Mouse (Mus musculus): ENCODE data around the gene Arl5c. TPM values are rescaled to one million over a fixed set of nuclear protein-coding genes. Genes with fewer than 3 reads are reported as not detected.

The Arl5c gene
- polyA plus RNA-seq (2021; fragmentation: Nextera tagmentation), result 6.9 and 9.8 TPM in 2 replicates
- long read RNA-seq, experiment 1, result 0 reads
- long read RNA-seq, experiment 2, partial matches to known transcripts, result 0 of 3 reads
- long read RNA-seq, experiment 2, other reads (novel, unspliced or antisense), result 1 of 3 reads

DNA sequence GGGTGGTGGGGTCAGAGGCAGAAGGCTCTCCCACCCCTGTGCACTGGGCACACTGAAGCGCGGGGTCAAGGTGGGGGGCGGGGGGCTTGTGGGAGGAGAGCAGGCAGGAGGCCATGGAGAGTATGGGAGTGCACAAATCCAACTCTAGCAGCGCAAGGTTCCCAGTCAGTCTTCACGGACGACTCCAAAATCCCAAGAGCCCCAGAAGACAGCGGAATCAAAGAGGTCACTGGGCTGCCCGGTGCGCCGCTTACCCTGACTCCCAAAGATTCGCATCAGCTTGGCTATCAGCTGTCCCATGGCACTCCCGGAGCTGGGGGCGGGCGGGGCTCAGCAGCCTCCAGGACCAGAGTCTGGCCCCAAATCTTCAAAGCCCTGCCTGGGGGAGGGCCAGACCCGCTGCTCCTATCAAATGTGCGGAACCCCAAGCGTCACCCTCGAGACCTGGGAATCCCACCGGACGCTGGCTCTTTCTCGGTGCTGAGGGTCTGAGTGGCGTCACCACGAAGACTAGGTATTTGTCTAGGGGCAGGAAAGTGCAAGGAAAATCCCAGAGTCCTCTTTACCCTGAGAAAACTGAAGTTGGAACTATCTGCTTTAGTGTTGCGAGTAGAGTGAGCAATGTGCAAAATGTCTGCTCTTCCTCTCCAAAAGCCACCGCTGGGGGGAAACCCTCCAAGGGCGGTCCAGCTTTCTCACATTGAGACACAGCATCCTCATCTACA lies at the start of gene Arl5c:
Gene Arl5c, minus strand, starts transcription at position 618 of the 725 bp plus-strand sequence.

DNA sequence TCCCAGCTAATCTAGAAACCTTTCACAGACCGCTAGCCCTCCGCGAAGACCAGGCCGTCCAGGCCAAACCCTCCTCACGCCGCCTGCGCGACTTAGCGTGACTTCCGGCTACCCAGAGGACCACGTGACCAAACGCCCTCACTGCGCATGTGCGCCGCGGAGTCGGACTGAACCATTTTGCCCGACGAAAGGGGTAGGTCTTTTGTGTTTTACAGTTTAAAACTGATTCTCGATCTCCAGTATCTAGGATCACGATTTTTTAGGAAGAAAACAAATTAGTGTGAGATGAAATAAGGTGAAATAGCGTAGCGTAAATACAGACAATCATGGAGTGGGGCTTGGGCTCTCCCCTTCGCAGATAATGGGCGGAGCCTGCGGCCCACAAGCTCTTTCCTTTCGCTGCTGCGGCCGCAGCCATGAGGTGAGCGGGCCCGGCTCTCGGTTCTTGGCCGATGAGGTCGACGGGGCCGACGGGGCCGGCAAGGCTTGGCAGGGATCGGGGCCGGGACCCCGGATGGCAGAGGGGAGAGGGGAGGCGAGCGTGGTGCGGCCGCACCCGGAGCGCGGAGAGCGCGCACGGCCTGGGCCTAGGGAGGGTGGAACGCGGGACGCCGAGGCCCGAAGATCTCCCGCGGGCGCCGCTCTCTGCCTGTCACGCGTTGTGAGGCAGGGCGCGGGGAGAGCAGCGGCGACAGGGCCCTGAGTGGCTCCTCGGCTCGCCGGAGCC lies 30.8 kb upstream of the Arl5c start, which contains the start of gene Rpl19:
Gene Rpl19, plus strand, starts transcription at position 141 of the 727 bp plus-strand sequence.

DNA sequence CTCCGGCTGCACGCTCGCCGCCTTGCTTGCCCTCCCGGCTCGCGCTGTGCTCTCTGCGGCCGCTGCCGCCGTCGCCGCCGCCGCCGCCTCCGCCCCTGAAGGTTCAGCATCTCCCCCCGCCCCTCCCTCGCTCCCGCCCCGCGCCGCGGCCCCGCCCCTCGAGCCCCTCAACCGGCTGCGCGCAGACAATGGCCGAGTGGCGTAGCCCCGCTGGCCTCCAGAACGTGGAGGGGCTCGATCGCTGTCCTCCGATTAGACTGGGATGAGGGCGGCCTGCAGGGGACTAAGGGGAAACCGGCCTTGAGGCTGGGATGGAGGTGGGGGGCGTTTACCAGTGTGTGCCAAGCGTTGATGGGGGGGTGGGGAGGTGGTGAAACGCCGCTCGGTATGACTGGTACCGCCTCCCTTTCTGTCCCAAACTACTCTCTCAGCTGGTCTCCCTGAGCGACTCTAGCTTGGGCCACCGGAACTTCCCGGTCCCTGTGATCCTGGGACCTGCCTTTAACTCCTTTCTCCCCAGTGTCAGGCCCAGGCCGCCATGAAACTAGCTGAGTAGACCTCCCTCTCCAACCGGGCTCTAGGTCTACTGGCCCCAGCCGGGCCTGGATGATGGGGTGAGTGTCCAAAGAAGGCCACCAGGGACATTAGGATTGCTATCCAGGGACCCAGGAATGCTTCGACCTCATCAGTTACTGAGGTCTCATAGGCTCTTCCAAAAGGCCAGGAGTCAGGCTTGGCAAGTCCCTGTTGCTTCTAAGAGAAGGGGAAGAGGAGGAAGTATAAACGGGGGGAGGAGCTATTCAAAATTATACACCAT lies 26.8 kb upstream of the Arl5c start, which contains the start of gene Cacnb1:
Gene Cacnb1, minus strand, starts transcription at position 480 of the 817 bp plus-strand sequence.

DNA sequence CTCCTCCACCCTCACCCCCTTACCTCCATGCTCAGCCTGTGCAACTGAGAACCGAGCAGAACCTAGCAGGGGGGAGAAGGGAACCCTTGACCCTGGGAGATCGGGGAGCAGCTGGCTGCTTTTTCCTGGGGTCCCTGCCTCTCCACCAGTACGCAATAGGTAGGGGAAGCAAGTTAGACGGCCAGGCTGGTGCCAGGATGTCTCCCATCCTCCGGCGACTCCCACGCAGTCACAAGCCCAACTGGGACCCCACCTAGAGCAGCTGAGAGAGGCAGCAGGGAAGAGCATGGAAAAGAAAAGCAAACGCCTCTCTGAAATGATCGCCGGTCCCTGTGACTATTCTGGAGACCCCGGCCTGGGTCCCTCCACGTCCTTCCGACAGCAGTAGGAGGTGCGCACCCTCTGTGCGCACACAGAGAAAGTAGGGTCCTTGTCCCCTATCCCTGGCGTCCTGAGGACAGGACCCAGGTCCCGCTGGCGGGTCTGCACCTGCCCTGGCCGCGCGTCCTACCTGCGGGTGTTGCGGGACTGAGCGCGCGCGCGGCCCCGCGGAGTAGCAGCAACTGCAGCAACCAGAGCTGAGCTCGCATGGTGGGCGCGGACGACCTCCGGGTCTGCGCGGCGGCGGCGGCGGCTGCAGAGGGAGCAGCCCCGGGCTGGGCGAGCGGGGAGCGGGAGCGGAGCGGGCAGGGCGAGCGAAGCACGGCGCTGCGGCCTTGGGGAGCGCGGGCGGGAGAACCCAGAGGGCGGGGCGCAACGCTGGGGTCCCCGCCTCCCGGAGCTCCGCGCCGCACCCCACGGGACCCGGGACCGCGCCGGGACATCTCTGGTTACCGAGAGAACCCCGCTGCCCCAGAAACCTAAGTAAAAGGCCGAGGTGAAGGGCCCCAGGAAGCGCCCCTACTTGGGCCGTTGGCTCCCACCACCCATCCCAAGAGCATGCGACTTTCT lies 10.0 kb downstream of the Arl5c start, which contains the start of gene Plxdc1:
Gene Plxdc1, minus strand, starts transcription at position 718 of the 951 bp plus-strand sequence.

Small RNA genes within 50 kb of the gene (microRNA-seq; reads per million reads assigned to microRNA genes)
- gene Gm22461, result not detected
- gene Gm27597, result not detected

Other genes with a start within 250 kb of the Arl5c start
- 8.1 and 8.3 TPM in 2 replicates for gene Cwc25, start 229.6 kb downstream of the Arl5c start, polyA plus RNA-seq (2021; fragmentation: Nextera tagmentation)
- gene 1700001P01Rik, start 220.3 kb downstream of the Arl5c start, polyA plus RNA-seq (2021; fragmentation: Nextera tagmentation), result 0.53 TPM in 1 of 2 replicates, not detected in the other
- 631 and 670 TPM in 2 replicates for gene Rpl23, start 213.7 kb downstream of the Arl5c start, polyA plus RNA-seq (2021; fragmentation: Nextera tagmentation)
- gene Lasp1, start 197.2 kb downstream of the Arl5c start, polyA plus RNA-seq (2021; fragmentation: Nextera tagmentation), result 36.2 and 46.2 TPM in 2 replicates
- gene B230217C12Rik, start 155.4 kb downstream of the Arl5c start, polyA plus RNA-seq (2021; fragmentation: Nextera tagmentation), result 88.3 and 97.9 TPM in 2 replicates
- 0.77 and 1.2 TPM in 2 replicates for gene Fbxo47, start 112.0 kb downstream of the Arl5c start, polyA plus RNA-seq (2021; fragmentation: Nextera tagmentation)
- gene Plxdc1, start 9.7 kb downstream of the Arl5c start, polyA plus RNA-seq (2021; fragmentation: Nextera tagmentation), result 7.8 and 10.7 TPM in 2 replicates
- 38.9 and 48.1 TPM in 2 replicates for gene Cacnb1, start 26.9 kb upstream of the Arl5c start, polyA plus RNA-seq (2021; fragmentation: Nextera tagmentation)
- 2,123 and 2,249 TPM in 2 replicates for gene Rpl19, start 30.5 kb upstream of the Arl5c start, polyA plus RNA-seq (2021; fragmentation: Nextera tagmentation)
- 6.3 and 7.7 TPM in 2 replicates for gene Stac2, start 57.3 kb upstream of the Arl5c start, polyA plus RNA-seq (2021; fragmentation: Nextera tagmentation)
- gene Fbxl20, start 154.2 kb upstream of the Arl5c start, polyA plus RNA-seq (2021; fragmentation: Nextera tagmentation), result 5.7 and 6.6 TPM in 2 replicates
- 28.3 and 34.2 TPM in 2 replicates for gene Med1, start 197.1 kb upstream of the Arl5c start, polyA plus RNA-seq (2021; fragmentation: Nextera tagmentation)
- gene Cdk12, start 206.9 kb upstream of the Arl5c start, polyA plus RNA-seq (2021; fragmentation: Nextera tagmentation), result 1.9 and 2.0 TPM in 2 replicates